Mouse (Mus musculus) megakaryocyte, embryonic 14.5 days (primary cell): ENCODE measurements around the gene Slc25a34.

ENCODE experiments used
- FLI1 ChIP-seq: IDR thresholded peaks from 2 replicates; pipeline ENCODE4 v1.6.1; 2012; ENCODE audit warnings: low read length, inconsistent platforms, mixed read lengths
- GATA1 ChIP-seq: IDR thresholded peaks from 3 replicates; pipeline ENCODE4 v1.6.1; 2012; ENCODE audit warnings: mixed read lengths, low read length, inconsistent platforms, borderline replicate concordance

- no peak for TF ChIP-seq GATA1
- no peak for TF ChIP-seq FLI1
These were observed 44.8 kb downstream of the Slc25a34 start for GRCm38 (mm10) chr4:141578833-141579232.
